Mouse (Mus musculus) retina, postnatal 1 day (tissue): ENCODE data around the gene Olfr905.

Experiments used
- DNase-seq: peaks from one replicate; pipeline ENCODE4 v3.0.0-alpha.2; 2012

The Olfr905 gene

GRCm38 (mm10) chr9:38470807-38471206 is at the start of gene Olfr905:
Gene Olfr905 (plus strand): TSS chr9:38471107.
- DNase-seq = no peak

GRCm38 (mm10) chr9:38423801-38424200 is 47.1 kb upstream of the Olfr905 start:
- no peak for DNase-seq

- no peak for DNase-seq
These were observed 43.9 kb upstream of the Olfr905 start for GRCm38 (mm10) chr9:38427026-38427425.

- no peak for DNase-seq
These were observed 41.8 kb upstream of the Olfr905 start, which contains the start of gene Olfr901 for GRCm38 (mm10) chr9:38429155-38429554. Gene Olfr901 (plus strand): TSS chr9:38429455.

GRCm38 (mm10) chr9:38447352-38447751 is 23.6 kb upstream of the Olfr905 start, which contains the start of gene Olfr902:
Gene Olfr902 (plus strand): TSS chr9:38447652.
- DNase-seq = no peak

- DNase-seq = no peak
These were observed 8.1 kb upstream of the Olfr905 start, which contains the start of gene Olfr904 for GRCm38 (mm10) chr9:38462844-38463243. Gene Olfr904 (plus strand): TSS chr9:38463144.

GRCm38 (mm10) chr9:38486785-38487184 is 15.9 kb downstream of the Olfr905 start, which contains the start of gene Olfr906:
Gene Olfr906 (plus strand): TSS chr9:38487085.
- no peak for DNase-seq

GRCm38 (mm10) chr9:38495501-38495900 is 24.6 kb downstream of the Olfr905 start, which contains the start of gene Olfr907:
Gene Olfr907 (plus strand): TSS chr9:38495801.
- DNase-seq = no peak

GRCm38 (mm10) chr9:38512353-38512752 is 41.4 kb downstream of the Olfr905 start:
- DNase-seq = no peak

GRCm38 (mm10) chr9:38521280-38521679 is 50.4 kb downstream of the Olfr905 start, which contains the start of gene Olfr911-ps1:
Gene Olfr911-ps1 (plus strand): TSS chr9:38521580.
- no peak for DNase-seq
